Mouse (Mus musculus) right cerebral cortex, adult 18-20 months (tissue): ENCODE results near the gene Tubb5.
A peak's percentile ranks its signal among the peaks of the same experiment; 100 is the strongest.

Experiments
- DNase-seq: peaks from one replicate; pipeline ENCODE4 v3.0.0; 2022; ENCODE audit warnings: mixed read lengths

The Tubb5 gene

DNA sequence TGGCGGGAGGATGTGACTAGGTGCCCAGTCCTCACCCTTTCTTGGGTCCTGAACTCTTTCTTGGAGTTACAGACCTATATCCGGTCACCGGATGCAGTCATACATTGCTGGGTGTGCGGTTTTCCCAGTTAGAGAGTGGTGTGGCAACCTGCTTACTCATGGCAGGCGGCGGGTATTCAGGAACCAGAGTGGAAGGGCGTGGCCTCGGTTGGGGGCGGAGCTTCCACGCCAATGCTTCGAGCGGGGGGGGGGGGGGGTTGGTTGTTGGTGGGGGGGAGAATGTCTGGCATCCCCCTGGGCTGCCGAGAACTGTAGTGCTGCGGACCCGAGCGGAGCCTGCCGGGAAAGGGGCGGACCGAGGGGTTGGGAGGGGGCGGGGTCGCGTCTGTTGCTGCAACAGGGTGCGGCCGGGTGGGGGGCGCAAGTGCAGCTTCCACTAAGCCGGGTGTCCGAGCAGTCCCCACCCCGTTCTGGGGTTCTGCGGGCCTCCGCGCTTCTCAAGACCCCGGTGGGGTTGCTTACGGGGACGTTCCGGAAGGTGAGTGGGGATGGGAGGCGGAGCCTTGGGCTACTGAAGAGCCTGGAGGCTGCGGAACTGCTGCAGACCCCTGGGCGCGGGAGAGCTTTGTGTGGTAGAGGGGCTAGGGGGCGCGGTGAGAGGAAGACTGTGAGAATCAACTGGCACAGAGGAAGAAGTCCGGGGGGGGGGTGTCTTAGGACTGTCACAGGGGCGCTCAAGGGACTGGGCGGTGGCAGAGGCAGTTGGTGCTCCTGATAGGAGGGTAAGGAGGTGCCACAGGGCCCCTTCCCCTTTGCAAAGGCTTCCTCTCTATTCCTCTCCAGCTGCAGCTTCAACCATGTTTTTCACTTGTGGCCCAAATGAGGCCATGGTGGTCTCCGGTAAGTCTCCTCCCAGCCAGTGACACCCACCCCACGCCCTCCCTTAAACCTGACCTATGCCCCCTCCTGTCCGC lies 14.9 kb downstream of the Tubb5 start, which contains the start of gene Flot1:
TSS of gene Flot1 (plus strand) at position 267 of the 974 bp plus-strand sequence.
- DNase-seq: peak; percentile 73

DNA sequence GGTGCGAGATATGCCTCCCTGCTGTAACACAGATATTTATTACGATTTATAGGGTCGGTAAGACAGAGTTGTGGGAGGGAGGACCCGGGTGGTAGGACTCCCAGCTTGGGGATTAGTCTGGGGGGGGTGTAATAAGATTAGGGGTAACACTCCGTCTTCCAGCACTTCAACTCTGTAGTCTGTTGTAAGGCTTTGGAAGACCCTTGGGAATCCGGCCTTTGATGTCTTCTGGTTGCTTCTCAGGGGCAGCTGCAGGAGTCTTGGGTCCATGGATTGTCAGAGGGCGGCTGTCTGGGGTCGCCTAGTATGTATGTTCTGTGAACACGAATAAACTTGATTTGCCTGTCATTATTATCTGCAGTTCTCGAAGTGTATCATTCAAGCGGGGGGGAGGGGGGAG lies 15.5 kb downstream of the Tubb5 start:
- DNase-seq: no peak

- peak; percentile 74 for DNase-seq
Measured at GRCm38 (mm10) chr17:35821439-35822430, 16.4 kb downstream of the Tubb5 start, which contains the start of gene Ier3. Ier3 (plus strand) TSS chr17:35821684.

- no peak for DNase-seq
Measured at GRCm38 (mm10) chr17:35820111-35820510, 18.0 kb downstream of the Tubb5 start.

DNA sequence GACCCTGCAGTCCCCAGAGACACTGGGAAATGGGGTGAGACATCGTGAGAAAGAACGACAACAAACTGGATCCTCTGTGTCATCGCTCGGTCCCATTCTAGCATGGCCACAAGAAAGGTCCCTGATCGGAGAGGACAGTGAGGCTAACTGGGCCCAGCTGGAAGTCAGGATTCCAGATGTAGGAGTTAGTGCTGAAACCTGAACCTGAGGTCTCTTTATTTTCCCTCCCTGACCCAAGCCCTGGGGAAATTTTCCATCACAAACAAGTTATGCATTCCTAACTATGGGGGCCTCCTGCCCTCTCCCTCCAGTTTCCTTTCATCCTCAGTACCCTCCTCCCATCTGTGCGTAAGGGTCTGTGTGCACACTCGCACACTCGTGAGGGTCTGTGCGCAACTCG lies 20.9 kb downstream of the Tubb5 start:
- no peak for DNase-seq

GRCm38 (mm10) chr17:35816686-35817085 lies 21.4 kb downstream of the Tubb5 start:
- no peak for DNase-seq

- no peak for DNase-seq
Measured at GRCm38 (mm10) chr17:35815836-35816235, 22.3 kb downstream of the Tubb5 start.

DNA sequence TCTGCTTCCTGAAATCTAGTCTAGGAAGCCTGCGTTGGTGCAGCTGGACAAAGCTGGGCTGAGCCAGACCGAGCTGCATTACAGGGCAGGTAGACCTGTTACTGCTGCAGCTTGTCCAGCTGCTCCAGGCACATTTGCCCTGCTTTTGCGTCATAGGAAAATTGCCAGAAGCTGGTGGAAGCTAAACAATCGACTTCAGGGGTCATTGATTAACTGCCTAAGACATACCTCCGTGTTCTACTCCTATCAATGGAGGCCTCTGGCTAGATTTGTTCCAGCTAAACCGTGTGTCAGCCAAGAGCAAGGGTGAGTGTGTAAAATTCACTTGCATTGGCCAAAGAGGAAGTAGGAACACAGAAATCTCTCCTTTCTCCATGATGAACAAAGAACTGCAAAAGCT lies 23.4 kb downstream of the Tubb5 start:
- no peak for DNase-seq

DNA sequence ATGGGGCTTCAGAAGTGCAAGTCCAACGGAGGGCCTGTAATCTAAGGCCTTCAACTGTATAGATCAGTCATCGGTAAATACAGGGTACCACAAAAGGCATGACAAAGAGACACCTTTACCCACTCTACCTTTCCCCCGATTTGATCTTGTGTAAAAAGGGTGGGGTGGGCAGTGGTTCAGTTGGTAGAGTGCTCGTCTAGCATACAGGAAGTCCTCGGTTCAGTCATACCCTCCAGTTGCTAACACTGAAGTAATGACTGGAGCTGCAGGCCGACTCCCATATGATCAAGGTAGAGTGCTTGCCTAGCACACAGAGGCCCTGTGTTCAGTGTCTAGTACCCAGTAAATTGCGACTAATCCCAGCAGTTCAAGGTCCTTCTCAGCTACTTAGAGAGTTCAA lies 24.5 kb downstream of the Tubb5 start:
- no peak for DNase-seq

- DNase-seq: peak; percentile 46
Measured at GRCm38 (mm10) chr17:35813245-35813647, 24.9 kb downstream of the Tubb5 start.

- no peak for DNase-seq
Measured at GRCm38 (mm10) chr17:35812736-35813135, 25.4 kb downstream of the Tubb5 start.

DNA sequence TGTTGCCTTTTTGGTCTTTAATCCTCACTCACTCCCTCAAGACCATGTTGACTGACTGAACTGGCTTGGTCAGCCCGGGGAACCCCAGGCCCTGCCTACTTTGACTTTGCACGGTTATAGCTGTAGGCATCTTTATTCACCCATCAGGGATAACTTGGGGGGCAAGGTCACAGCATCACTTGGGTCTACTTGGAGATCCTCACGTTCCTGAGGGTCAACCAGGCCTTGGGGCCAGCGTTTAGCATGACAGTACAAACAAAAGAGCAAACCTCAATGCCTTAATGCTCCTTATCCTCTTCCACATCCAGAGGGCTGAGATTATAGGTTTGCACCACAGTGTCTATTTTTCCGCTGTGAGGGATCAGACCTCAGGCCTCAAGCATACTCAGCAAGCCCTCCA lies 25.8 kb downstream of the Tubb5 start:
- DNase-seq: no peak

DNA sequence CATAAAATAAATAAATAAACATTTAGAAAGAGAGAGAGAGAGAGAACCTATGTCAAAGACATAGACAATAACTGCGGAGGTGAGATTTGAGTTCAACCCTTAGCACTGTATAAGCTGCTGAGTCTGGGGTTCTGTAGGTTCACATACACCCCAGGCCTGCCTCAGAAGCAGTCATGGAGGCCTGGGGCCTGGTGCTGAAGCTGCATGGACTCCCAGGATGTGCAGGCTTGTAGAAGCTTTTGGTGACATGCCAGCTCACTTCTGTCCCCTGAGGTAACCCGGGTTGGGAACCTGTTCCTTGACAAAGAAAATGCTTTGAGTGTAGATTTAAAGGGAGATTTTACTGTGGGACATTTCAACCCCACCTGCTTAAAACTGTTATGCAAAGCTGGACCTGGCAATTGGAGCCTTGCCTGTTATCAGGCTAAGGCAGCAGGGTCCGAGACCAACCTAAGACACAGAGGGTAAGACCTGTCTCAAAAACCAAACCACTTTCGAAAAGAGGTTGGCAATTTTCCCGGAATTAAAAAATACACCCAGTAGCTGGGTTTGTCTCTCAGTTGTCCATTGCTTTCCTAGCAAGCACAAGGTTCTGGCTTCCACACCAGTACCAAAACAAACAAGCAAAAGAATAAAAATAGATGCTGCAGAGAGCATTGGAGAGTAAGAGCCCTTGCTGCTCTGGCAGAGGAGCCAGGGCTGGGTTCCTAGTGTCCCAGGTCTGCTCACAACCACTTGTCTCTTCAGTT lies 27.0 kb downstream of the Tubb5 start:
- DNase-seq: no peak

DNA sequence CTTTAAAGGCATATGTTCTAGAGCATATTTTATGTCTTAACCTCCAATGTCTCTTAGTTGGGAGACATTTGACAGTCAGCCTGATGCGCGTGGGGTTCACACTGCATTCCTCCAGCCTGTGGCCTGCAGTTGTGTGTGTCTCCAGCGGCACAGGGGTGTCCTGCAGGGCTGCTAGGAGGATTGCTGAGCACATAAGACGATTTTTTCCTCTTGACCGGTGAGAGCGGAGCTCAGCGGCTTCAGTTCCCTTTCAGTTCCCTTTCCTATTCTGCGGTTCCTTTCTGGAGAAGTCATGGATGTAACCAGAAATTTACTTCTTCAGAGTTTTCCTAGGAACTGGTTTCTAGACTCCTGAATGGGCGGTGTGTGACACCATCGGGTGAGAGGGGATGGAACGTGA lies 28.7 kb downstream of the Tubb5 start:
- DNase-seq: no peak

DNA sequence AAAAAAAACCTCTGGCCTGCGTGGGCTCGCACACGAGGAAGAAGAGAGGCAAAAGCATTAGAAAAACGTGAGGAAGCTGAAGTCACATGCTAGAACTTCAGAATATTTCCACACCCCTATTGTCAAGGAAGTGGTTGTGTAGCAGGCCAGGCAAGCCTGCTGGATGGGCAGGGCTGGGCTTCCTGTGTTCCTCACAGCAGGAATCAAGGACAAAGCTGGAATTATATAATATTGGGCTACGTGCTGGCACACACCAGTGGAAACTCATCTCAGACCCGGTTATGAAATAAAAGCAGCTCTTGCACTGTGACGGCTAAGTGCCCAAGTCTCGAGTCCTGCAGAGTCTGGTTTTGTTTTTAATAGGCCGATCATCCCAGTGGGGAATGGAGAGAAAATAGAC lies 30.0 kb downstream of the Tubb5 start:
- no peak for DNase-seq

GRCm38 (mm10) chr17:35803858-35804399 lies 34.2 kb downstream of the Tubb5 start:
- DNase-seq: no peak

GRCm38 (mm10) chr17:35803020-35803419 lies 35.1 kb downstream of the Tubb5 start:
- no peak for DNase-seq

GRCm38 (mm10) chr17:35800905-35801304 lies 37.2 kb downstream of the Tubb5 start:
- DNase-seq: no peak

DNA sequence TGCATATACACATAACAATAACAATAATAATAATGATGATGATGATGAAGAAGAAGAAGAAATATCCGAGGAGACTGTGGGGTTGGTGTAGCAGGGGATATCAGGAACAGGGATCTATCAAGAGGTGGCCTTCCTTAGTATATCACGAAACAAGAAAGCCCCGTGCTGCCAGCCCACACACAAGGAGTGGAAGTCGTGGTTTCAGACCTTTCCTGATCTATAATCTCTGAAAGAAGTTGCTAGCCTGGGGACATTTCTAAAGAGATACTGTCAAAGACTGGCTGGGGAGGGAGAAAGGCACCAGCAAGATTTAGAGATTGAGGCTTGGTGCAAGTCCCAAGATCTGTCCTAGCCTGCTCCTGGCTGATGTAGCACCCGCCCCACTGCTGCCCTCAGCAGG lies 41.3 kb downstream of the Tubb5 start:
- DNase-seq: no peak

DNA sequence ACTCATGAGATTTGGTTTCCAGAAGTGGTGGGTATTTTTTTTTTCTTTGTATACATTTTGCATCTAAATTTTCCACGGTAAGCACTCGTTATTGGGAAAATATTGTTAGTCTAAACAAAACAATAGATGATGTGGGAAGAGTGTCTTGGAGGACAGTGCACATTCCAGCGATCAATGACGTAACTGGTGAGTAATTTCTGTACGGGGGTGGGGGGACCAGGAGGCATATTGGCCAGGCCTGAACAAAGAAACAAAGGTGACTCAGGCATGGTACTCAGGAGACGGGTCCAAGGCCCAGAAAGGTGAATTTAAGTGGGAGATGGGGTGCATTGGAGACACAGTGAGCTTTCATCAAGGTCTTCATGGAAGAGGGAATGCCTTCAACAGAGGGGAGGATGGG lies 42.5 kb downstream of the Tubb5 start:
- no peak for DNase-seq

DNA sequence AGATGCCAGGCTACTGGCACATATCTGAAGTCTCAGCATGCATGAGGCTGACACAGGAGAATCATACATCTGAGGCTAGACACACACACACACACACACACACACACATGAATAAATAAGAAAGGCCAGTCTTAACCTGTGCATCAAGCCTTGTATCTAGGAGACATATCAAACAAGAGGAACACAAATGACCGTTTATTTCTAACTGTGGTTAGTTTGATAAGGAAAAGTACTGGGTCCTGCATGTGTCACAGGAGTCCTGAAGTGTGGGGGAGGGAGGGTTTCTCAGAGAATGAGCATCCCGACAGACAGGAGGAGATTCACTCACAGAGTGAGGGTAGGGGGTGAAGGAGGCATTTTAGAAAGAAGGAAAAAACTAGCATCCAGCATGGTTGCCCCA lies 43.0 kb downstream of the Tubb5 start:
- DNase-seq: no peak

GRCm38 (mm10) chr17:35792837-35793236 lies 45.3 kb downstream of the Tubb5 start:
- no peak for DNase-seq
